Mouse (Mus musculus): ENCODE data around the gene Cyp2w1.

GRCm38 (mm10) chr5:139373889-139374444 is 21.6 kb downstream of the Cyp2w1 start:
- TF ChIP-seq CTCF (IDR thresholded peaks at IDR 0.05; ENCODE audit: low read depth, low read length): no peak
- no peak for TF ChIP-seq GATA2 (IDR thresholded peaks at IDR 0.05; ENCODE audit: borderline replicate concordance, low read depth, low read length)
- no peak for TF ChIP-seq GATA1 (IDR thresholded peaks at IDR 0.05; ENCODE audit: borderline replicate concordance, low read length)
